Mouse (Mus musculus) MEL (cell line): Measurements from ENCODE around the gene 1810013L24Rik.

Experiments
- BHLHE40 ChIP-seq: IDR thresholded peaks from 2 replicates; pipeline ENCODE4 v1.6.1; 2012; ENCODE audit warnings: low read depth, mild to moderate bottlenecking, inconsistent platforms, low read length, improper control_type of control experiment, borderline replicate concordance
- CHD1 ChIP-seq: IDR thresholded peaks from 2 replicates; pipeline ENCODE4 v1.6.1; 2012; ENCODE audit warnings: low read depth, mild to moderate bottlenecking, inconsistent platforms, low read length, improper control_type of control experiment
- CTCF ChIP-seq, 3 experiments: IDR thresholded peaks in 2 of 3; conservative IDR thresholded peaks in 1 of 3; 2 replicates each; pipeline ENCODE4 v1.5.1; 2011 to 2012; ENCODE audit warnings: low read length in 3 of 3, low read depth in 2 of 3, mild to moderate bottlenecking in 2 of 3, improper control_type of control experiment in 1 of 3, inconsistent platforms in 1 of 3, mixed read lengths in 1 of 3, moderate library complexity in 1 of 3; ENCODE audit not compliant: control insufficient read depth in 1 of 3, insufficient read depth in 1 of 3, poor library complexity in 1 of 3, severe bottlenecking in 1 of 3
- EP300 ChIP-seq, 2 experiments: IDR thresholded peaks; 2 replicates each; pipeline ENCODE4 v1.6.1; 2011; ENCODE audit warnings: improper control_type of control experiment in 2 of 2, low read length in 2 of 2, low read depth in 1 of 2, mild to moderate bottlenecking in 1 of 2
- ETS1 ChIP-seq: IDR thresholded peaks from 2 replicates; pipeline ENCODE4 v1.6.1; 2012; ENCODE audit warnings: low read depth, mild to moderate bottlenecking, inconsistent platforms, low read length, improper control_type of control experiment, moderate library complexity
- GABPA ChIP-seq: IDR thresholded peaks from 2 replicates; pipeline ENCODE4 v1.6.1; 2012; ENCODE audit warnings: low read depth, mild to moderate bottlenecking, inconsistent platforms, low read length, improper control_type of control experiment, moderate library complexity
- GATA1 ChIP-seq: IDR thresholded peaks from 2 replicates; pipeline ENCODE4 v1.6.1; 2011; ENCODE audit warnings: low read depth, low read length, improper control_type of control experiment
- KAT2A ChIP-seq: conservative IDR thresholded peaks from 2 replicates; pipeline ENCODE4 v1.6.1; 2012; ENCODE audit warnings: low read depth, low read length, improper control_type of control experiment, inconsistent platforms
- MAX ChIP-seq: IDR thresholded peaks from 2 replicates; pipeline ENCODE4 v1.6.1; 2011; ENCODE audit warnings: low read length, improper control_type of control experiment
- POLR2A ChIP-seq, 2 experiments: IDR thresholded peaks; 2 replicates each; pipeline ENCODE4 v1.6.1; 2011 to 2012; ENCODE audit warnings: low read length in 2 of 2, mild to moderate bottlenecking in 2 of 2, control low read depth in 1 of 2, improper control_type of control experiment in 1 of 2, low read depth in 1 of 2, moderate library complexity in 1 of 2; ENCODE audit not compliant: control insufficient read depth in 1 of 2, insufficient read depth in 1 of 2, poor library complexity in 1 of 2
- POLR2AphosphoS2 ChIP-seq: IDR thresholded peaks from 2 replicates; pipeline ENCODE4 v1.6.1; 2011; ENCODE audit warnings: low read length, improper control_type of control experiment
- SIN3A ChIP-seq: IDR thresholded peaks from 2 replicates; pipeline ENCODE4 v1.6.1; 2012; ENCODE audit warnings: low read length, improper control_type of control experiment, inconsistent platforms
- USF1 ChIP-seq: IDR thresholded peaks from 2 replicates; pipeline ENCODE4 v1.6.1; 2014; ENCODE audit warnings: low read depth, mild to moderate bottlenecking, inconsistent platforms, low read length, improper control_type of control experiment, moderate library complexity
- ZMIZ1 ChIP-seq: IDR thresholded peaks from 2 replicates; pipeline ENCODE4 v1.6.1; 2012; ENCODE audit warnings: low read depth, mild to moderate bottlenecking, inconsistent platforms, low read length, improper control_type of control experiment, moderate library complexity

DNA sequence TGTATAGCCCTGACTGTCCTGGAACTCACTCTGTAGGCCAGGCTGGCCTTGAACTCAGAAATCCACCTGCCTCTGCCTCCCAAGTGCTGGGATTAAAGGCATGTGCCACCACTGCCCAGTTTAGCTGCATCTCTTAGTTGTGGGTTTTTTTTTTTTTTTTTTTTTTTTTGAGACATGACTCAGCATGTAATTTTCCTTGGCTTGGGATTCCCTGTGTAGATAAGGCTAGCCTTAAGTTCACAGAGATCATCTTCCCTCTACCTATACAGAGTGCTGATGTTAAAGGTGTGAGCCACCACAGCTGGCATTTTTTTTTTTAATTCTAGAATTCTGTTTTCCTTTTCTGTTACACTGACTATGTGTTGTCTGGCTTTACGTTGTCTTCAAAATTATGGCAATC, 7.7 kb downstream of the 1810013L24Rik start:
- no peak for TF ChIP-seq EP300 (IDR thresholded peaks at IDR 0.05; ENCODE audit: low read depth in 1 of 2, low read length in 2 of 2)
- TF ChIP-seq POLR2A (IDR thresholded peaks at IDR 0.05; ENCODE audit: control insufficient read depth in 1 of 2, insufficient read depth in 1 of 2, low read depth in 1 of 2, low read length in 2 of 2, poor library complexity in 1 of 2): no peak
- no peak for TF ChIP-seq CTCF (IDR thresholded peaks at IDR 0.05 in 2 of 3, conservative IDR thresholded peaks at IDR 0.05 in 1 of 3; ENCODE audit: control insufficient read depth in 1 of 3, insufficient read depth in 1 of 3, low read depth in 2 of 3, low read length in 3 of 3, poor library complexity in 1 of 3, severe bottlenecking in 1 of 3)
- no peak for TF ChIP-seq POLR2AphosphoS2
- no peak for TF ChIP-seq GABPA
- TF ChIP-seq CHD1: no peak
- TF ChIP-seq MAX: no peak
- TF ChIP-seq ZMIZ1: no peak
- TF ChIP-seq ETS1: no peak
- TF ChIP-seq SIN3A: no peak
- no peak for TF ChIP-seq BHLHE40
- no peak for TF ChIP-seq USF1
- no peak for TF ChIP-seq KAT2A
- TF ChIP-seq GATA1: no peak
